Mouse (Mus musculus) natural killer cell, adult 2 months (primary cell): Measurements from ENCODE around the gene Chchd10.

ENCODE experiments used
- DNase-seq, 2 experiments: peaks; one replicate each; pipeline ENCODE4 v3.0.0; 2022; ENCODE audit warnings: low spot score in 2 of 2

Chchd10 gene

DNA sequence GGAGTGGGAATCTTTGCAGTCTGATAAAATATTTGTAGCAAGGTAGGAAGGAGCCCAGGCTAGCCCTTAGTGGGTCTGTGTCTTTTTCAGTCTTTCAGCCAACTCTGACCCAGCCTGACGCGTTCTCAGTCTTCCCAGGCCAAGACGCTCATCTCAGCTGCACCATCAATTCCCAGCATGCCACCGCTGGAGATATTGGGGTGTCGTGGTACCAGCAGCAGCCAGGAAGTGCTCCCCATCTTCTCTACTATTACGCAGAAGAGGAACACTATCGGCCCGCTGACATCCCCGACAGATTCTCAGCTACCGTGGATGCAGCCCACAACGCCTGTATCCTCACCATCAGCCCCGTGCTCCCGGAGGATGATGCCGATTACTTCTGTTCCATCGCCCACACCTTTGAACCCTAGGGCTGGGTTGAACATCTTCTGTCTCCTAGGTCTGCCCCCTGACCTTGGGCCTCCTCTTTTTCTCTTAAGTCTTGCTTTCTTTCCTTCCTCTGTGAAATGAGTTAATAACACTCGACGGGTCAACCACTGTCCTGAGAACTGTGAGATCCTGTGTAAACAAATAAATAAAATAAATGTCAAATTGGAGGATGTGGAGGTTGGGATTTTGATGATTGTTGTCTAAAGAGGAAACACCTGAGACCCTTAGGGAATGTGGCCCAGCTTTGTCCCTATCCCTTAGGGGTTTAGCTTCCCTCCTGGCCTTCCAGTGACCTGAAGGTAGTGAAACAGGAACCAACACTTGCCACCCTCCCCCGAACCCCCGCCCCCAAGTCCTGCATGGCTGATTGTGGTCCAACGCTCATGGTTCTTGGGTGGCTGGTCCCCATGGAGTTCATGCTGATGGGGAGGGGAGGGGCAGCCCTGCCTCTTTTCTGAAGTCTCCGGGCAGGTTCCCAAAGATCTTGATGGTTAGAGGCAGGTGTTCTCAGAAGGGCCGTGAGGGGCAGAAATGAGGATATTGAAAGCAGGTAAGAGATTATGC is 16.4 kb downstream of the Chchd10 start:
- DNase-seq: peak in 1 of 2 experiments; percentile 67

DNA sequence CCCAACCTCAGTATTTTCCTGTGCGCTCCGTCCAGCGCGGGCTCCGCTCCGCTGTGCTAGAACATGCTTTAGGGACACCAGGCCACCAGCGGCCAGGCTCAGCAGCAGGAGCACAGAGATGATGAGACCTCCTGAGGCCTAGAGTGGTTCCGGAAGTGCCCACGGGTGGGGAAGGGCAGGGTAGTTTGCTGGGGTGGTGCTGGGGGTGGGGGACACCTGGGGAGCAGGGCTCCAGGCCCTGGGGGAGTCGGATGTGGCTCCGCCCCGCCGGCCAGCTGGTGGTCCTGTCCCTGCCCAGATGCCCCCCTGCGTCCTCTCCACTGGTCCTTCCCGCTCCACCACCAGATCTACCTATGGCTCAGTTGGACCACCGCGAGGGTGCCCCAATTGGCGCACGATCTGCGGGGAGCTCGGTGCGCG is 17.9 kb downstream of the Chchd10 start:
- DNase-seq: peak in 1 of 2 experiments; percentile 37

- peak; percentile 63 to 66 for DNase-seq
Measured at GRCm38 (mm10) chr10:75951424-75952050, 18.6 kb downstream of the Chchd10 start.

- DNase-seq: peak; percentile 12 to 45
Measured at GRCm38 (mm10) chr10:75954381-75954811, 21.5 kb downstream of the Chchd10 start, which contains the start of gene Gm5134. Gm5134 (plus strand) TSS chr10:75954514.

DNA sequence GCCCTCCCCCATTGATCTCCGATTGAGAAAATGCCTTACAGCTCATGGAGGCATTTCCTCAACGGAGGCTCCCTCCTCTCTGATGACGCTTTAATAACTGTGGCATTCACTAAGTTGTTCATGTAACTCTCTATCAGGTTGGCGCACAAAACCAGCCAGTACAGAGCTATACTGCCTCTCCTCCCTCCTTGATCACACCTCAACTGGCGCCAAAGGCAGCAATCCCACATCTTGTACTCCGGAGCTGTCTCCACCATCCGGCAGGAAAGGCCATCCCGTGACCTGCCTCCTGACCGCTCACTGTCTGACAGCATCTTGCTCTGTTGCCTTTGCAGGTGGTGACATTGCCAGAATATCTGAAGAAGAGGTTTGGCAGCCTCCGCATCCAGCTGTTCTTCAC is 40.9 kb downstream of the Chchd10 start:
- no peak for DNase-seq

GRCm38 (mm10) chr10:75975216-75975615 is 42.3 kb downstream of the Chchd10 start:
- peak; percentile 18 to 47 for DNase-seq

- DNase-seq: no peak
Measured at GRCm38 (mm10) chr10:75978119-75978834, 45.3 kb downstream of the Chchd10 start.

- DNase-seq: no peak
Measured at GRCm38 (mm10) chr10:75978835-75979157, 45.9 kb downstream of the Chchd10 start.

DNA sequence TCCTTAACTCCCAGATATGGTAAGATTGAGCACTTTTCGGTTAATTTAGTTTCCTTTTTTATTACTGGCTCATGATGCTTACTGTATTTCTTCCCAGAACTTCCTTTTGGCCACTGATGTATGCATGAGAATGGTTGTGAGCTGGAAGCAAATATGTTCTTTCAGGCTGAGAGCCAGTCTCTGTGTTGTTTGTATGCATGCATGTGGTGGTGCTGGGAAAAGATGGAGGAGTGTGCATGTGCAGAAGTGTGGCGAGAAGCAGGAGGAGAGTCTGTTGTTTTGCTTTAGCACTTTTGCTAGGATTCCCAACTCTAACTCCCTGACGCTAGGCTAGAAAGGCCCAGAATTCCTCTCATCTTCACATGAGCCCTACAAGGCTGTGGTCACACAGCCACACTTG is 46.5 kb downstream of the Chchd10 start:
- no peak for DNase-seq
